Mouse (Mus musculus) right cerebral cortex, adult 18-20 months (tissue): ENCODE measurements at regions not wholly inside any gene's neighbourhood (a gene's known extent, or its start where the extent isn't known, plus 50 kb on each side); places are given as distances from the start of the nearest gene placed in this dataset.
A peak's percentile ranks its signal among the peaks of the same experiment; 100 is the strongest.

Source experiments
- DNase-seq: peaks from one replicate; pipeline ENCODE4 v3.0.0; 2022; ENCODE audit warnings: mixed read lengths

GRCm38 (mm10) chr3:145705317-145705716, 53.2 kb upstream of the Ddah1 start:
- peak; percentile 31 for DNase-seq

- DNase-seq: no peak
Observed at GRCm38 (mm10) chr3:145704054-145704453, 54.3 kb upstream of the Ccn1 start.

- no peak for DNase-seq
Observed at GRCm38 (mm10) chr3:145703411-145703924, 53.7 kb upstream of the Ccn1 start.

- no peak for DNase-seq
Observed at GRCm38 (mm10) chr3:145702739-145703138, 53.0 kb upstream of the Ccn1 start.

- DNase-seq: no peak
Observed at GRCm38 (mm10) chr3:145701945-145702344, 52.2 kb upstream of the Ccn1 start.
